Mouse (Mus musculus): ENCODE measurements around the gene Tox2. TPM values are rescaled to one million over a fixed set of nuclear protein-coding genes. Genes with fewer than 3 reads are reported as not detected.

The Tox2 gene
- 26.1 and 32.2 TPM in 2 replicates for polyA plus RNA-seq (2015; fragmentation: Nextera tagmentation; extraction: Ambion mirVana)

GRCm38 (mm10) chr2:163202884-163203634 is at the start of gene Tox2:
TSS of gene Tox2 (plus strand) at chr2:163203125.
- Histone ChIP-seq H3K4me1 (replicated peaks) (peaks cover 44% of the 10 kb centered on the region), H3K9ac (peak within 1 kb of the TSS; percentile 54), H3K27ac (replicated peaks) (peak within 1 kb of the TSS; percentile 66), H3K36me3 (no peaks in the 10 kb centered on the region), H3K27me3 (peaks cover 12% of the 10 kb centered on the region), H3K4me2 (peak within 1 kb of the TSS; percentile 85), H3K4me3 (peak within 1 kb of the TSS; percentile 56), H3K9me3 (no peaks in the 10 kb centered on the region)
- under 1% methylated on average over 72 of the region's 79 CpGs for WGBS
- peak; percentile 80 for ATAC-seq (ENCODE audit: low FRiP score, low read depth)

GRCm38 (mm10) chr2:163154673-163155072 is 48.3 kb upstream of the Tox2 start:
- Histone ChIP-seq H3K9ac (no peak overlapping the region), H3K36me3 (no peaks in the 10 kb centered on the region), H3K4me1 (replicated peaks) (peaks cover 20% of the 10 kb centered on the region), H3K27ac (replicated peaks) (no peak overlapping the region), H3K27me3 (no peaks in the 10 kb centered on the region), H3K4me3 (no peak overlapping the region), H3K4me2 (no peak overlapping the region), H3K9me3 (no peaks in the 10 kb centered on the region)
- ATAC-seq (ENCODE audit: low FRiP score, low read depth), result no peak
- WGBS, result 95% methylated on average over 8 of the region's 8 CpGs

- no peak overlapping the region for H3K4me3 ChIP-seq
- no peaks in the 10 kb centered on the region for H3K9me3 ChIP-seq
- H3K27ac ChIP-seq (replicated peaks), result no peak overlapping the region
- no peaks in the 10 kb centered on the region for H3K27me3 ChIP-seq
- no peak overlapping the region for H3K4me2 ChIP-seq
- no peak overlapping the region for H3K9ac ChIP-seq
- H3K36me3 ChIP-seq, result no peaks in the 10 kb centered on the region
- 93% methylated on average over 9 of the region's 9 CpGs for WGBS
- H3K4me1 ChIP-seq (replicated peaks), result no peaks in the 10 kb centered on the region
- no peak for ATAC-seq (ENCODE audit: low FRiP score, low read depth)
These were observed 43.9 kb upstream of the Tox2 start for GRCm38 (mm10) chr2:163158979-163159378.

GRCm38 (mm10) chr2:163164461-163164990 is 38.4 kb upstream of the Tox2 start:
- H3K9ac ChIP-seq, result no peak overlapping the region
- H3K9me3 ChIP-seq, result no peaks in the 10 kb centered on the region
- no peaks in the 10 kb centered on the region for H3K27me3 ChIP-seq
- no peak overlapping the region for H3K4me3 ChIP-seq
- H3K4me1 ChIP-seq (replicated peaks), result 0 out of 2 replicates have a peak, but pooled peaks cover 7% of the 10 kb centered on the region
- no peaks in the 10 kb centered on the region for H3K36me3 ChIP-seq
- H3K4me2 ChIP-seq, result no peak overlapping the region
- ATAC-seq (ENCODE audit: low FRiP score, low read depth), result no peak
- H3K27ac ChIP-seq (replicated peaks), result no peak overlapping the region
- WGBS, result 91% methylated on average over 10 of the region's 10 CpGs

GRCm38 (mm10) chr2:163166067-163166805 is 36.7 kb upstream of the Tox2 start:
- Histone ChIP-seq H3K9ac (no peak overlapping the region), H3K36me3 (no peaks in the 10 kb centered on the region), H3K9me3 (no peaks in the 10 kb centered on the region), H3K4me1 (replicated peaks) (0 out of 2 replicates have a peak, but pooled peaks cover 7% of the 10 kb centered on the region), H3K4me2 (no peak overlapping the region), H3K27ac (replicated peaks) (no peak overlapping the region), H3K4me3 (no peak overlapping the region), H3K27me3 (no peaks in the 10 kb centered on the region)
- ATAC-seq (ENCODE audit: low FRiP score, low read depth), result peak; percentile 30; the same call in 1 of the 2 replicates
- WGBS, result 44% methylated on average over 13 of the region's 13 CpGs

GRCm38 (mm10) chr2:163171891-163172290 is 31.0 kb upstream of the Tox2 start:
- H3K9ac ChIP-seq, result no peak overlapping the region
- no peak for ATAC-seq (ENCODE audit: low FRiP score, low read depth)
- no peak overlapping the region for H3K4me3 ChIP-seq
- H3K36me3 ChIP-seq, result no peaks in the 10 kb centered on the region
- H3K4me2 ChIP-seq, result no peak overlapping the region
- WGBS, result 72% methylated on average over 11 of the region's 11 CpGs
- H3K27me3 ChIP-seq, result peaks cover 3% of the 10 kb centered on the region; the same call in 1 of the 2 replicates
- H3K9me3 ChIP-seq, result no peaks in the 10 kb centered on the region
- H3K4me1 ChIP-seq (replicated peaks), result peaks cover 10% of the 10 kb centered on the region; the same call in 1 of the 2 replicates
- H3K27ac ChIP-seq (replicated peaks), result no peak overlapping the region

GRCm38 (mm10) chr2:163174066-163174465 is 28.9 kb upstream of the Tox2 start:
- no peak overlapping the region for H3K4me2 ChIP-seq
- peaks cover 7% of the 10 kb centered on the region; the same call in 1 of the 2 replicates for H3K27me3 ChIP-seq
- peaks cover 10% of the 10 kb centered on the region; the same call in 1 of the 2 replicates for H3K4me1 ChIP-seq (replicated peaks)
- ATAC-seq (ENCODE audit: low FRiP score, low read depth), result no peak
- no peaks in the 10 kb centered on the region for H3K9me3 ChIP-seq
- 60% methylated on average over 7 of the region's 7 CpGs for WGBS
- no peak overlapping the region for H3K4me3 ChIP-seq
- H3K36me3 ChIP-seq, result no peaks in the 10 kb centered on the region
- H3K27ac ChIP-seq (replicated peaks), result no peak overlapping the region
- no peak overlapping the region for H3K9ac ChIP-seq

GRCm38 (mm10) chr2:163175831-163176230 is 27.1 kb upstream of the Tox2 start:
- Histone ChIP-seq H3K36me3 (no peaks in the 10 kb centered on the region), H3K9me3 (no peaks in the 10 kb centered on the region), H3K27me3 (peaks cover 7% of the 10 kb centered on the region; the same call in 1 of the 2 replicates), H3K4me1 (replicated peaks) (peaks cover 10% of the 10 kb centered on the region; the same call in 1 of the 2 replicates), H3K9ac (no peak overlapping the region), H3K4me3 (no peak overlapping the region), H3K4me2 (no peak overlapping the region), H3K27ac (replicated peaks) (no peak overlapping the region)
- no peak for ATAC-seq (ENCODE audit: low FRiP score, low read depth)
- 91% methylated on average over 8 of the region's 8 CpGs for WGBS

GRCm38 (mm10) chr2:163176502-163176901 is 26.4 kb upstream of the Tox2 start:
- 73% methylated on average over 7 of the region's 7 CpGs for WGBS
- no peak overlapping the region for H3K4me3 ChIP-seq
- no peaks in the 10 kb centered on the region for H3K9me3 ChIP-seq
- H3K9ac ChIP-seq, result no peak overlapping the region
- H3K27me3 ChIP-seq, result peaks cover 7% of the 10 kb centered on the region; the same call in 1 of the 2 replicates
- H3K4me1 ChIP-seq (replicated peaks), result peaks cover 10% of the 10 kb centered on the region; the same call in 1 of the 2 replicates
- no peak overlapping the region for H3K4me2 ChIP-seq
- ATAC-seq (ENCODE audit: low FRiP score, low read depth), result no peak
- no peak overlapping the region for H3K27ac ChIP-seq (replicated peaks)
- H3K36me3 ChIP-seq, result no peaks in the 10 kb centered on the region

- H3K9ac ChIP-seq, result no peak overlapping the region
- no peak overlapping the region for H3K4me3 ChIP-seq
- no peak overlapping the region for H3K4me2 ChIP-seq
- H3K36me3 ChIP-seq, result no peaks in the 10 kb centered on the region
- H3K27ac ChIP-seq (replicated peaks), result no peak overlapping the region
- H3K4me1 ChIP-seq (replicated peaks), result no peaks in the 10 kb centered on the region
- 0 out of 2 replicates have a peak, but pooled peaks cover 4% of the 10 kb centered on the region for H3K27me3 ChIP-seq
- WGBS, result 43% methylated on average over 11 of the region's 11 CpGs
- ATAC-seq (ENCODE audit: low FRiP score, low read depth), result no peak
- no peaks in the 10 kb centered on the region for H3K9me3 ChIP-seq
These were observed 15.4 kb upstream of the Tox2 start for GRCm38 (mm10) chr2:163187552-163187951.

- Histone ChIP-seq H3K4me2 (no peak overlapping the region), H3K4me3 (no peak overlapping the region), H3K27ac (replicated peaks) (no peak overlapping the region), H3K4me1 (replicated peaks) (peaks cover 7% of the 10 kb centered on the region; the same call in 1 of the 2 replicates), H3K36me3 (no peaks in the 10 kb centered on the region), H3K9me3 (no peaks in the 10 kb centered on the region), H3K27me3 (0 out of 2 replicates have a peak, but pooled peaks cover 4% of the 10 kb centered on the region), H3K9ac (no peak overlapping the region)
- 10% methylated on average over 5 of the region's 5 CpGs for WGBS
- ATAC-seq (ENCODE audit: low FRiP score, low read depth), result no peak
These were observed 13.3 kb upstream of the Tox2 start for GRCm38 (mm10) chr2:163189596-163189995.

- WGBS, result 7% methylated on average over 3 of the region's 3 CpGs
- H3K9me3 ChIP-seq, result no peaks in the 10 kb centered on the region
- no peak overlapping the region for H3K27ac ChIP-seq (replicated peaks)
- no peak overlapping the region for H3K4me3 ChIP-seq
- H3K27me3 ChIP-seq, result 0 out of 2 replicates have a peak, but pooled peaks cover 4% of the 10 kb centered on the region
- peaks cover 11% of the 10 kb centered on the region for H3K4me1 ChIP-seq (replicated peaks)
- H3K9ac ChIP-seq, result no peak overlapping the region
- ATAC-seq (ENCODE audit: low FRiP score, low read depth), result no peak
- H3K4me2 ChIP-seq, result no peak overlapping the region
- no peaks in the 10 kb centered on the region for H3K36me3 ChIP-seq
These were observed 12.9 kb upstream of the Tox2 start for GRCm38 (mm10) chr2:163190004-163190441.

Data from hindbrain, embryonic 15.5 days (tissue).